Mouse (Mus musculus): ENCODE data around the gene Cd19.
"Not testable (repeated sequence)": the region's sequence is repeated elsewhere in the genome, so short reads cannot be mapped to it uniquely, and the experiment has no call there.

Cd19 gene

GRCm38 (mm10) chr7:126434726-126435125, 20.0 kb upstream of the Cd19 start:
- DNase-seq (ENCODE audit: low read depth): no peak

GRCm38 (mm10) chr7:126430167-126430566, 15.5 kb upstream of the Cd19 start:
- DNase-seq (ENCODE audit: low read depth): no peak

- DNase-seq (ENCODE audit: low read depth): no peak
These were observed 14.8 kb upstream of the Cd19 start for GRCm38 (mm10) chr7:126429503-126429898.

GRCm38 (mm10) chr7:126428631-126429502, 14.2 kb upstream of the Cd19 start, which contains the start of gene Rabep2:
Gene Rabep2 (plus strand): TSS chr7:126428759.
- DNase-seq (ENCODE audit: low read depth): peak; percentile 94

GRCm38 (mm10) chr7:126428154-126428553, 13.5 kb upstream of the Cd19 start:
- DNase-seq (ENCODE audit: low read depth): no peak

- DNase-seq (ENCODE audit: low read depth): no peak
These were observed 12.7 kb upstream of the Cd19 start for GRCm38 (mm10) chr7:126427323-126427860.

- DNase-seq (ENCODE audit: low read depth): no peak
These were observed 9.5 kb upstream of the Cd19 start for GRCm38 (mm10) chr7:126424161-126424560.

- DNase-seq (ENCODE audit: low read depth): peak; percentile 45
These were observed 7.1 kb upstream of the Cd19 start for GRCm38 (mm10) chr7:126421756-126422155.

- DNase-seq (ENCODE audit: low read depth): peak; percentile 65
These were observed 3.8 kb upstream of the Cd19 start for GRCm38 (mm10) chr7:126418496-126418895.

- DNase-seq (ENCODE audit: low read depth): no peak
These were observed 2.9 kb upstream of the Cd19 start for GRCm38 (mm10) chr7:126417606-126418005.

- DNase-seq (ENCODE audit: low read depth): no peak
These were observed 2.4 kb upstream of the Cd19 start for GRCm38 (mm10) chr7:126417045-126417444.

- DNase-seq (ENCODE audit: low read depth): no peak
These were observed 1.9 kb upstream of the Cd19 start for GRCm38 (mm10) chr7:126416615-126417014.

GRCm38 (mm10) chr7:126411061-126411460, 3.6 kb downstream of the Cd19 start:
- no peak for DNase-seq (ENCODE audit: low read depth)

- DNase-seq (ENCODE audit: low read depth): peak; percentile 41
These were observed 6.0 kb downstream of the Cd19 start for GRCm38 (mm10) chr7:126408686-126409085.

- not testable (repeated sequence) for DNase-seq (ENCODE audit: low read depth)
These were observed 12.2 kb downstream of the Cd19 start for GRCm38 (mm10) chr7:126402518-126402917.

- peak; percentile 86 for DNase-seq (ENCODE audit: low read depth)
These were observed 15.1 kb downstream of the Cd19 start for GRCm38 (mm10) chr7:126399548-126399947.

GRCm38 (mm10) chr7:126397822-126398221, 16.9 kb downstream of the Cd19 start:
- no peak for DNase-seq (ENCODE audit: low read depth)

- DNase-seq (ENCODE audit: low read depth): no peak
These were observed 17.5 kb downstream of the Cd19 start for GRCm38 (mm10) chr7:126397221-126397620.

GRCm38 (mm10) chr7:126396298-126397119, 18.2 kb downstream of the Cd19 start, which contains the start of gene Nfatc2ip:
Gene Nfatc2ip (minus strand): TSS chr7:126396737.
- DNase-seq (ENCODE audit: low read depth): peak; percentile 97

- DNase-seq (ENCODE audit: low read depth): not testable (repeated sequence)
These were observed 22.4 kb downstream of the Cd19 start for GRCm38 (mm10) chr7:126392086-126392884.

- no peak for DNase-seq (ENCODE audit: low read depth)
These were observed 26.5 kb downstream of the Cd19 start for GRCm38 (mm10) chr7:126388185-126388584.

GRCm38 (mm10) chr7:126383565-126383964, 31.1 kb downstream of the Cd19 start:
- no peak for DNase-seq (ENCODE audit: low read depth)

All from NIH3T3 (cell line).